Mouse (Mus musculus): ENCODE results near the gene Samd4b.

The Samd4b gene

DNA sequence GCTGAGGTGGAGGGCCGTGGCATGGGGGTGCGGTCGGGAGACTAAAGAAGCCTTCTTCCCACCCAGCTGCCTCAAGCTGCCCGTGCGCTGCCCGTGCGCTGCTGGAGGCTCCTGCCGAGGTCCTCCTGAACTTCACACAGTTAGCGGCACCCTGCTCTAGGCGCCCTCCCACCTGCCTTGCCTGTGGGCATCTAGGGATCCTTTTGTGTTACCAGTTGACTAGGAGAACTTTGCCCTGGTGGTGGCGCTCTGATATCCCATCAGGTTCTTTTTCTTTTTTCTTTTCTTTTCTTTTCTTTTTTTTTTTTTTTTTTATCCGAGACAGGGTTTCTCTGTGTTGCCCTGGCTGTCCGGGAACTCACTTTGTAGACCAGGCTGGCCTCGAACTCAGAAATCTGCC lies 107.0 kb downstream of the Samd4b start:
- DNase-seq = no peak

DNA sequence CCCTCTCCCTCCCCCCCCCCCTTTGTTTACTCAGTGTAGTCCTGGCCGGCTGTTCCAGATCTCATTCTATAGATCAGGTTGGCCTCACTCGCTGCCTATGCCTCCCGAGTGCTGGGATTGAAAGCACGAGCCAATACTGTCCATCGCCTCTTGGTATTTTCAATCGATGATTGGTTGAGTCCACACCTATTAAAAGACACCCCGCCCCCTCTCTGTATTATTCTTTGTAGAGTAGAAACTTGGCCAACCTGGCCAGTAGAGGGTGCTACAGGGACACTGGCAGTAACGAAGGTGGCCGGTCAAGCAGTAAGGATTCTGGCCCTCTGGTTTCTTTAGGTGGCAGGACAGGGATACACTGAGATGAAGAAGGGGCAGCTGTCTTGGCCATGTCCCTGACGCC lies 107.5 kb downstream of the Samd4b start:
- peak; percentile 78 for DNase-seq

DNA sequence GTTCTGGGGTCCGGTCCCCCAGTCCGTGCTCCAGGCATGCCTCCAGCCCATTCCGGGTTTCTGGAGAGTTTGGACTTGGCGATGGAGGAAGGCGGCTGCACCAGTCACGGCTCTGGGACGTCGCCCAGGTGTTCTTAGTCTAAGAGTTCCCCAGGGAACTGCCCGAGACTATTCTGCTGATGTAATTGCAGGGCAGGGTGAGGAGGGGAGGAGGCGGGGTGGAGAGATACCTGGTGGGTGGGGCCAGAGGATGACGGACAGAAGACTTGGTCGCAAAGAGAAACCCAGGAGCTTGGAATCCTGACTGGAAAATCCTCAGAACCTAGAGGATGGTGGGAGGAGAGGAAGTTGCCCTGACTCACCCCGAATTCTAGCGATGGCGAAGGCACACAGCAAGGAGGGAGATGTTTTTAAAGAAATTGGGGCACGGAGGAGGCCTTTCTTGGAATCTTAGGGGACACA lies 109.9 kb downstream of the Samd4b start:
- peak; percentile 32 for DNase-seq

DNA sequence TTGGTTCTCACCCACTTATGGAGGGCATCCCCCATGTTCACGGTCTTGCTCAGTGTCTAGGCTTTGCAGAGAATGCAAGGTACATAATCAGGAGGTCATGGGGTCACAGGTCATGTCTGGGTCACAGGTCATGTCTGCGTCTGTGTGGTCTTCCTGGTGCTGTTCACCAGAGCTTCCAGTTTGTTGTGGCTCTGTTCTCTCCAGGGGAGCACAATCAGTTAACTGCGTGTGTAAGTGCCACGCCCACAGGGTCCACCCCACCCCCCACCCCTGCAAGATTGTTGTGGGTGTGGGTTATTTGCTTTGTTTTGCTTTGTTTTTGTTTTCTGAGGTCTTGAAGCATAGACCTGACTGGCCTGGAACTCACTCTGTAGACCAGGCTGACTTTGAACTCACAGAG lies 113.8 kb downstream of the Samd4b start:
- DNase-seq = no peak

DNA sequence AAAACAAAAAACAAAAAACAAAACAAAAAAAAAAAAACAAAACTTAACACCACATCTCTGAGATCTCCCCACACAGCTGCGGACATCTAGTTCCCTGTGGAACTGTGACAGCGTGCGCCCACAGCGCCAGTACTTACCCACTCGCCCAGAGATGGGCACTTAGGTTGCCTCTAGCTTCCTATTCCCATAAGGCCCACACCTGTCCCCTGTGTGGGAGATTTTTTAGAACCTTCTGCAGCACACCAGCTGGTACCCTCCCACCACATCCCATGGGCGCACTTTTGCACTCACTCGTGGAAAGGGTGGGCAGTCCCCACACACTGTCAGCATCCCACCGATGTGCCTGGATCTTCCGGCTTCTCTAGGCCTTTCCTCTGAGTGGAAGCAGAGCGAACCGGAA lies 115.1 kb downstream of the Samd4b start:
- no peak for DNase-seq

DNA sequence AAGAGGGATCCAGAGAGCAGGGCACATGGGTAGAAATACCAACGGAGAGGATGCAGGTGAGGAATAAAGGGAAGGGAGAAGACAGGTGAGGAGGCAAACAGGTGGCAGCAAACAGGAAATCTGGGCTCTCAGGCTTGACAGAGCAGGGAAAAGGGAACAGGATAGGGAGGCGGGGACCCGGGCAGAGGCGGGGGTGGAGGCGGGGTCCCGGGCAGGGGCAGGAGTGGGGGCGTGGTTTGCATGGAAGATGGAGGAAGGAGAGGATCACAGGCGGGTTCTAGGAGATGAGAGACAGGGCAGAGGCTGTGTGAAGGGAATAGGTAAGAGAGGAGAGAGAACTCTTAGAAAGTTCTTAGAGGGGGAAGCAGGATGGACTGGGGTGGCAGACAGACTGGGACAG lies 119.1 kb downstream of the Samd4b start:
- DNase-seq = no peak

DNA sequence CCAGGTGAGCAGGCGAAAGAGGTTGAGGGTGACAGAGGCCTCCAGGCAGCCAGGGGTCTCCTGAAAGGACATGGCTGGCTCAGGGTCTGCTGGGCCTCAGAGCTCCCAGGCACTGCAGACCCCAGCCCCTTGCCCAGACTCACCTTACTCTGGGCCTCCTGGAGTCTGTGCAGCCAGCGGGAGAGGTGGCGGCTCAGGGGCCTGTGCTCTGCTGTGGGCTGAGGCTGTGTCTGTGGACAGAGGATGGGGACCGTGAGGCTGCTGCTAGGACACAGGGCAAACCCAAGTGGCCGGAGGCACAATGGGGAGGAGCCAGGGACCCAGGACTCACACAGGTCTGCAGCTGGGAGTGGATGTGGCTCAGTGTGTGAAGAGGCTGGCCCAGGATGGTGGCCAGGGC lies 120.6 kb downstream of the Samd4b start:
- DNase-seq = no peak

DNA sequence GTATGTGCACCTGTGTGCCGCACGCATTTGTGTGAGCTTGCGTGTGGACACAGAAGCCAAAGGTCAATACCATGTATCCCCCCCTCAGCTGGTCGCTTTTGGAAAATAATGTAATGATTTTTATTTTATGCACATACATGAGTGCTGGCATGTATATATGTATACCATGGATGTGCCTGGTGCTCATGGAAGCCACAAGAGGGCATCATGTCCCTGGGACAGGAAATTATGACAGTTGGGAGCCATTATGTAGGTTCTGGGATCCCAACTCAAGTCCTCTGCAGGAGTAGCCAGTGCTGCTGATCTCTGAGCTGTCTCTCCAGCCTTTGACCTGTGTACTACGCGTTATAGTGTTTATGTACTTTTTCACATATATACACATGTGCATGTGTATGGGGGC lies 121.8 kb downstream of the Samd4b start:
- no peak for DNase-seq

DNA sequence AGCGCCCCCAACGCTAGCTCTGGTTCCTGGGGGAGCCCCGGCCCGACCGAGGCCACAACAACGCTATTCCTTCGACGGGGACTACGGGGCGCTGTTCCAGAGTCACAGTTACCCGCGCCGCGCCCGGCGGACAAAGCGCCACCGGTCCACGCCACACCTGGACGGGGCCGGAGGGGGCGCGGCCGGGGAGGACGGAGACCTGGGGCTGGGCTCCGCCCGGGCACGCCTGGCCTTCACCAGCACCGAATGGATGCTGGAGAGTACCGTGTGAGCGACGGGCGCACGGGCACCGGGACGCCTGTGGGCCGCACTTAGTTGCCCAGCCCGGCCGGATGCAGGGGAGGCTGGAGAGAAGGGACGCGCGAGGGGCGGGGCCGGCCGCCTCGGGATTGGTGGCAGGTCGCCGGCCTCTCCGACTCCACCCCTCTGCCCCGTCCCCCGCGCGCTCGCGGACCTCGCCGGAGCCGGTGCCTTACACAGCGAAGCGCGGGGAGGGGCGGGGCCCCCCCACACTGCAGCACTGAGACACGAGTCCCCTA lies 130.7 kb downstream of the Samd4b start:
- no peak for DNase-seq

DNA sequence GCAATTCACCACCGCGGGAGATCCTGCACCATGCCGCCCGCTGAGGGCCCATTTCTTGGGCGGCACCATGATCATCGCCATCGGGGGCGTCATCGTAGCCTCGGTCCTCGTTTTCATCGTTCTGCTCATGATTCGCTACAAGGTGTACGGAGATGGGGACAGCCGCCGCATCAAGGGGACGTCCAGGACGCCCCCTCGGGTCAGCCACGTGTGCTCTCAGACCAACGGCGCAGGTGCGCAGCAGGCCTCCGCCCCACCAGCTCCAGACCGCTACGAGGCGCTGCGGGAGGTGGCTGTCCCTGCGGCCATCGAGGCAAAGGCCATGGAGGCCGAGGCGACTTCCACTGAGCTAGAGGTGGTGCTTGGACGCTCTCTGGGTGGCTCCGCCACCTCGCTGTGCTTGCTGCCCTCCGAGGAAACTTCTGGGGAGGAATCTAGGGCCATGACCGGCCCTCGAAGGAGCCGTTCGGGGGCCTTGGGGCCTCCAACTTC lies 131.2 kb downstream of the Samd4b start:
- DNase-seq = no peak

DNA sequence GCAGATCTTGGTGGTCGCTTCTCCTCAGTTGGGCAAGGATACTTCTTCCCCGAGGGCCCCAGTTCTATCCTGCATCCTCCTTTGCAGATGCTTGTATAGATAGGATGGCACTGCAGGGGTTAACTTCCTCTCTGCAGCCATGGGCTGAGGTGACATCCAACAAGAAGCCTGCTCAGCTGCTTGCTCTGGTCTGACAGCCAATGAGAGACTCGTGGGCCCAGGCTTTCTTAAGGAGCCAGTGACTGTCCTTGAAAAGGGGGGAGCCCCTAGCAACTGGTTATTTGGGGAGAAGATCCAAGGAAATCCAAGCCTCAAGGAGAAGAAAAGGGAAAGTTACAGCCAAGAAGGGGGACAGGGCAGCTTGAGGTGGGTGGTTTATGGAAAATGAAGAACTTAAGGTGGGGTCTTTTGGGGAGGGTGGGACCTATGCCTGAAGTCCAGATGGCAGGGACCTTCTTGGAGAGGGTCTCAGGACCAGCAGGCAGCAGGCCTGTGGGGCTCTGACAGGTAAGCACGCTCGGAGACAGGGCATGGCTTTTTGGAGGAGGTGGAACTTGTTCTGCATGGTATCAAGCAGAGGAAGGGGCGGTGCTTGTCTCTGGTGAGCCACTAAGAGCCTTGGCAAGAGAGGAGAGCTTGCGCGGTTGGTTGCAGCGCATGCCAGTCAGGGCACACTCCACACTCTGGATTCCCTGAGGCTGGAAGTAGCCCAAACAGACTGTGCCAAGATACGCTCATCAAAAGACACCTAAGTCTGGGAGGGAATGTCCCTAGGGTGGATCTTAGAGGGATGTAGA lies 133.3 kb downstream of the Samd4b start:
- peak; percentile 94 for DNase-seq

DNA sequence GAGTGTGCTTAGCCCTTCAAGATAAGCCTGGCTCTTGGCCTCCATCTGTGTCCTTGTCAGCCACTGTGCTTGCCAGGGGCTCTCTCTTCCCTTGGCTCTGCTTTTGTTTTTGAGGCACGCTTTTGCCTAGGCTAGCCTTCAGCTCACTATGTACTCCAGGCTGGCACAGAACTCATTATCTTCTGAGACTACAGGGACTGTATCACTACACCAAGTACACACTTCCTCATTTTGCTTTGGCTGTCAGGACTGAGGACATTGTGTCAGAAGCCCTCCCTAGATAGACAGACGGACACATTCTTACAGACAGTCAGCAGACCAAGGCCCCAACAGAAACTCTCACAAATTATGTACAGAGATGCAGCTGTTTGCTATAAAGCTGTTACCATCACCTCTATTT lies 135.2 kb downstream of the Samd4b start:
- DNase-seq = no peak

DNA sequence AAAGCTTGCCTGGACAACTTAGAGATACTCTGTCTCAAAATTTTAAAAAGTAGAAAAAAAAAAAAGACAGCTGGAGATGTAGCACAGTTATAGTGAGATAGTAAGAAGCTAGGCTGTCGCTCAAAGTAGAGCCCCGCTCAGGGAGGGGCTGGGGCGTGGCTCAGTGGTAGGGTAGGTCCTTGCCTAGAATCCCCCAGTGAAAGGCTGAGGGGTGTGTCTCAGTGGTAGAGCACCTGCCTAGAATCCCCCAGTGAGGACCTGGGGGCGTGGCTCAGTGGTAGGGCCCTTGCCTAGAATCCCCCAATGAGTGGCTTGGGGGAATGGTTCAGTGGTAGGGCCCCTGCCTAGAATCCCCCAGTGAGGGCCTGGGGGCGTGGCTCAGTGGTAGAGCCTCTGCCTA lies 137.6 kb downstream of the Samd4b start:
- no peak for DNase-seq

DNA sequence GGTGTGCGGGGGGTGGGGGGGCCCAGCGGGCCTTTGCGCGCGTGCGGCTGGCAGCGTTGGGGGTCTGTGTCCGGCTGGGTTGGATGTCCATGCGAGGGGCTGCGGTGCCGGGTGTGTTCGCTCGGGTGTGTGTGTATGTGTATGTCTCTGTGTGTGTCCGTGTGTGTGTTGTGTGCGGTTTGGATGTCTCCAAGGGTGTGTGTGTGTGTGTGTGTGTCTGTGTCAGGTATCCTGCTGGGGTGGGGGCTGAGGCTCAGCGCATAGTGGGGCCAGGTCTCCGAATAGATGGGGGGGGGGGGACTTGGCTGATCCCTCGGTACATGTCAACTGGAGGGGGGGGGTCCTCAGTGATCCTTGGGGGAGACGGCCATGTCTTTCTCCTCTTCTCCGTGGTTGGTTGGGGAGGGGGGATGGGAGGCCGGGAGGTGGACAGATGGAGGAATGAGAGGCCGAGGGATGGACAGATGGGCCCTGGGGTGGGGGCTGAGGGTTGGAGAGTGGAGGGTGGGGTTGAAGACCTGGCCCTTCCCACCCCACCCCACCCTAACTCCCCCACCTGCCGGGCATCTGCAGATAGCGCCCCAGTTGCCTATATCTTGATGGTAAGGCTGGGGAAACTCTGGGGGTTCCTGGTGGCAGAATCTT lies 145.5 kb downstream of the Samd4b start:
- peak; percentile 47 for DNase-seq

DNA sequence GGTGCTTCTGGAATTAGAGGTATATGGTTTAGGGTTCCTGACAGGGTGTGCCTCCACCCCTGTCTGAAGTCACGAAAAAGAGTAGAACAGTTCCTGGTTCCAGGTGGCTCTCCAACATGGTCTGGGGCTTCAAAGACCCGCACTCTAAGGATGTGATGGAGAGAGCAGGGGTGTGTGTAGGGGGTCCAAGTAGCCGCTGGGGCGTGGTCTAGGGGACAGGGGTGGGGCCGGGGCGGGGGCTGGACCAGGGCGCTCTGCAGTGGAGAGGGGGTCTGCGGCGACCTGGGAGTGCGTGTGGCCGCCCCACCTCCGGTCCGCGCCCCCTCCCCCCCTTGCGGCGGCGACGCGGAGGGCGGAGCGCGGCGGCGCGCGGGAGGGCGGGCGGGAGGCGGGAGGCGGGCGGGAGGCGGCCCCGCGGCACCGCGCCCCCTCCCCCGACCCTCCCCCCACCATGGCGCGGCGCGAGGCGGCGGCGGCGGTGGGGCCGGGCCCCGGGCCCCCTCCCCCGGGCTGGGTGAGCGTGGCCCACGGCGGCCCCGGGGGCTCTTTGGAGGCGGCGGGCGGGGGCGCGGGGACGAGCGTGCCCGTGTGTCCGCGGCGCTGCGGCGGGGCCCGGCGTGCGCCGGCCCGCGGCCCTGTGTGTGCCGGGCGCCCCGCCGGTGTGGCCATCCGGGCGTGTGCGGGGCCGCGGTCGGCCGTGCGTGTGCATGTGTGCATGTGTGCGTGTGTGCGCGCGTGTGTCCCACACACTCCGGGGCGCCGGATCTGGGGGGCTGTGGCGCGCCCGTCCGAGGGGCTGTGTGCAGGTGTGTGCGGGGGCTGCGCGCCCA lies 146.2 kb downstream of the Samd4b start, which contains the start of gene Lrfn1:
Gene Lrfn1, plus strand, starts transcription at position 450 of the 830 bp plus-strand sequence.
- peak; percentile 68 for DNase-seq

DNA sequence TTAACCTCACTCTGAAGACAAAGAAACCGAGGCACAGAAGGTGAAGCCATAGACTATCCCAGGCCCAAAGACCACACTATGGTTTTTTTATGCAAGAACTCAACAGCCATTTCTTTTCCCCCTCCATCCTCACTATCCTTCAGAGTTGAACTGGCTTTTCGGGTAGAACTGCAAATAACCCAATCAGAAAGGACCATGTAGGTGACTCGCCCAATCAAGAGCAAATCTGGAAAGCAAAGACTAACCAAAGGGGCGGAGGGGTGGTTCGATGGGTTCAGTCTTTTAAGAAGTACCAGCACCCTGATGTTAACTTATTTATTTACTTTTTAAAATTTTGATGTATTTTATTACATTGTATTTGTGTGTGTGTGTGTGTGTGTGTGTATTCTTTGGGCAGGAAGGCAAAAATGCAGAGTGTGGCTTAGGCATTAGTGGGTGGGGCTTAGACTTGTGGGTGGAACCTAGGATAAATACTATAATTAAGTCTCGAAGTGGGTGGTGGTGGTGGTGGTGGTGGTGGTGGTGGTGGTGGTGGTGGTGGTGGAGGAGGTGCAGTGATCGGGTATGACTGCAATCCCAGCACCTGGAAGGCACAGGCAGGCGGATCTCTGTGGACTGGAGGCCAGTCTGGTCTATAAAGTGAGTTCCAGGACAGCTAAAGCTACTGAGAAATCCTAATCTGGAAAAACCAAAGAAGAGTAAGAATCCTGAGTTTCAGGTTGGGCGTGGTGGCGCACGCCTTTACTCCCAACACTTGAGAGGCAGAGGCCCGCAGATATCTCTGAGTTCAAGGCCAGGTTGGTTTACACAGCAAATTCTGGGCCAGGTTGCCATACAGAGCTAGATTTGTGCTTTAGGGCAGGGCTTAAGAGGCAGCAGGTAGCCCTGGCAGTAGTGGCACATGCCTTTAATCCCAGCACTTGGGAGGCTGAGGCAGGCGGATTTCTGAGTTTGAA lies 149.8 kb downstream of the Samd4b start:
- no peak for DNase-seq

DNA sequence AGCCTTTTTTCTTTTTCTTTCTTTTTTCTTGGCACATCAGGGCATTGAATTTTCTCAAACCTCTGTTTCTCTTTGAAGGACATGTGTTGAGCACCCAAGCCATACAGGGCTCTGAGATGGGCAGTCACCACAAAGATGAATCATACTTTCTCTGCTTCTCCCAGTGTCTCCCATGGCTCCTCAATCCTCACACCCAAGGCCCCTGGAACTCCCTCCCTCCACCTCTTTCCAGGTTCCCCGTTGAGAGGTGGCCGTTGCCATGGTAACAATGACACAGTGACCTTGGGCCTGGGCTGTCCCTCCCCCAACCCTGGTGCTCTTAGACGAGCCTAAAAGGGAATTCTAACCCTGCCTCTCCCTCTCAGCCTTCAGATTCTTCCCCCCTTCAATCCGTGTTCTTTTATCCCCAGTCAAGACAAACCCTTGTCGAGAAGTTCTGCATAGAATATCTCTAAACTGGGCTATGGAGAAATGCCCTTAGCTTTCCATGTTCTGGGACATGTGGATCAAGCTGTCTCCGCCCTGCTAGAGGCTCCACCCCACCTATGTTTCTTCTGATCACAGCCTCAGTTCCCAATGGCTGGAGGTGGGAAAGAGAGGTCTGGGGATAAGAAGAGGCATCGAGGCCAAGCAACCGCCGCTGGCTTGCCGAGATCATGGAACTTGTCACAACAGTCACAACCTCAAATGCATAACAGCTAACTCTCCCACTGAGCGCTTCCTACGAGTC lies 150.7 kb downstream of the Samd4b start:
- DNase-seq = no peak

DNA sequence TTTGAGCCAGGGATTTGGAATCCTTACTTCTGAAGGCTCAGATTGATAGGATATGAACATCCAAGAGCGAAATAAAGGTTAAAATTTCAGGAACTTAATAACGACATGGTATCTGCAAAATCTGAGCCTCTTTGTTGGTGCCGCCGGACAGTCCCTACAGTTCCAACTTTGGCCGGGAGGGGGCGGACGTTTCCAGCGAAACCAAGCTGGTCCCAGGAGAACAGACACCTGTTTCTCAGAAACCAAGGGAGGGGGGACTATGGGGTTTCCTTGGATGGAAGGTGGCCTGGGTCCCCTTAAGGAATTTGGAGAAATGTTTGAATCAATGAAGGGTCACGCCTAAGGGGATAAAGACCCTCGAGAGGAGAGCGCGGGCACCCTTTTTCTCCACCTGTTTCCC lies 151.5 kb downstream of the Samd4b start:
- peak; percentile 74 for DNase-seq

DNA sequence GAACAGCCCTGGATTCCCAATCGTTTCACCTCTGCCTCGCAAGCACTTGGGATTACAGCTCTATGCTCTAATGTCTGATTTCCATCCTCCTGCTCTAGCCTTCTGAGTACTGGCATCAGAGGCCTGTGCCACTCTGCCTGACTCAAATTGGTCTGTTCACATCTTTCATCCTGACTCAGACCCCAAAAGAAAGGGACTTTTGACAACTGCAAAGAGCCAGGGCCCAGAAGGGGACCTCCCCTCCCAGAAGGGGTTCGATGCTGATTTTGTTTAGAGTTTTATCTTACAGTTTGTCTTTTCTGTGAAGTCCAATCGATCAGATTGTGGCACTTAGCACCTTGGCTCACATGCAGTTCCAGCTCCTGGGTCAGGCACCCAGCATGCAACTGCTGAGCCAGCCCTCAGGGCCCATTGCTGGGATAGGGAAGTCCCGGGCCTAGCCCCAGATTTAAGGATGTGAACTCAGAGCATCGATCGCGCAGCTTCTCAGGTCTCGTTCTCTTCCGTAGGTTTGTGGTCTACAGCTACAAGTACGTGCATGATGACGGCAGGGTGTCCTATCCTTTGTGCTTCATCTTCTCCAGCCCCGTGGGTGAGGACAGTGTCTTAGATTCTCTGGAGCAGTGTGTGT lies 153.5 kb downstream of the Samd4b start:
- no peak for DNase-seq

DNA sequence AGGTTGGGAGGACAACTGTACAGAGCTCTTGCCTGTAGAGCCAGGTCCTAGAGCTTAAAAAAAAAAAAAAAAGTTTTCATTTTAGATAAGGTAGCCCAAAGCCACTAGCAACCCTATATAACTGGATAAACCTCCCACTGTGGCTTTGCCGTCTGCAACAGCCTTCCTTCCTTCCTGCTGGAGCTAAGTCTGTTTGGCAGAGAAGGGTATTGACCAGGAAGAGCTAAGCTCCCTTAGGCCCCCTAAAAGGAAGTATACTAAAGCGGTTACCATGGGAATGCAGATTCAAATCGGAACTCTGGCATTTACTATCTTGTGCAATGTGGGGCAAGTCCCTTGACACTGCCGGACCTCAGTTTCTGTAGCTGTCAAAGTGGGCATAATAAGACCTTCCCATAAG lies 155.3 kb downstream of the Samd4b start:
- DNase-seq = no peak
